Mouse (Mus musculus) embryonic facial prominence, embryonic 11.5 days (tissue): ENCODE data around the gene Alk. TPM values are rescaled to one million over a fixed set of nuclear protein-coding genes. Genes with fewer than 3 reads are reported as not detected.

Experiments
- ATAC-seq: fragments of 200-750 bp; cut with Nextera tagmentation; replicated peaks from 2 replicates; pipeline ENCODE4 v1.8.0; 2017; ENCODE audit warnings: low read depth; ENCODE audit not compliant: insufficient number of reproducible peaks, low FRiP score, low TSS enrichment
- DNase-seq: peaks from one replicate; pipeline ENCODE4 v3.0.0-alpha.2; 2015; ENCODE audit warnings: low spot score
- H3K27ac ChIP-seq: fragments of 300-500 bp; sonication (generic); replicated peaks from 2 replicates; pipeline ENCODE4 v1.5.1; 2014; ENCODE audit warnings: mild to moderate bottlenecking, low read depth, low read length, control low read depth
- H3K27me3 ChIP-seq: fragments of 300-500 bp; sonication (generic); 2 replicates; pipeline ENCODE4 v1.6.1; 2014; ENCODE audit warnings: mild to moderate bottlenecking, low read length, moderate library complexity, mixed read lengths; ENCODE audit not compliant: control insufficient read depth, insufficient read depth
- H3K36me3 ChIP-seq: fragments of 300-500 bp; sonication (generic); replicated peaks from 2 replicates; pipeline ENCODE4 v1.6.1; 2014; ENCODE audit warnings: low read depth, mild to moderate bottlenecking, low read length, moderate library complexity, mixed read lengths; ENCODE audit not compliant: control insufficient read depth, insufficient read depth
- H3K4me1 ChIP-seq: fragments of 300-500 bp; sonication (generic); 2 replicates; pipeline ENCODE4 v1.6.1; 2014; ENCODE audit warnings: low read length, mixed read lengths; ENCODE audit not compliant: control insufficient read depth, insufficient read depth
- H3K4me2 ChIP-seq: fragments of 300-500 bp; sonication (generic); 2 replicates; pipeline ENCODE4 v1.6.1; 2014; ENCODE audit warnings: low read depth, mild to moderate bottlenecking, control low read depth, low read length, moderate library complexity
- H3K4me3 ChIP-seq: fragments of 300-500 bp; sonication (generic); 2 replicates; pipeline ENCODE4 v1.5.1; 2014; ENCODE audit warnings: low read depth, low read length, control low read depth
- H3K9ac ChIP-seq: fragments of 300-500 bp; sonication (generic); replicated peaks from 2 replicates; pipeline ENCODE4 v1.6.1; 2014; ENCODE audit warnings: mild to moderate bottlenecking, control low read depth, low read length
- H3K9me3 ChIP-seq: fragments of 300-500 bp; sonication (generic); replicated peaks from 2 replicates; pipeline ENCODE4 v1.6.1; 2016; ENCODE audit warnings: mild to moderate bottlenecking, low read length, inconsistent platforms, mixed read lengths; ENCODE audit not compliant: control insufficient read depth
- WGBS: fragments of 180-500 bp; shearing (Covaris S2); extraction: QIAGEN DNeasy Blood & Tissue Kit; methylation state at CpG from one replicate; pipeline ENCODE4 v1.1.7; 2014; 5-methylcytosine and 5-hydroxymethylcytosine counted together
- polyA plus RNA-seq: library from polyadenylated mRNA; unstranded; fragments of >200 nt; fragmentation: Nextera tagmentation; extraction: Ambion mirVana; gene quantifications from 2 replicates; pipeline ENCODE4 v1.2.1, GENCODE M21; 2014

Alk gene
- polyA plus RNA-seq, 1 experiment from 2014 or later: 0.38 TPM

DNA sequence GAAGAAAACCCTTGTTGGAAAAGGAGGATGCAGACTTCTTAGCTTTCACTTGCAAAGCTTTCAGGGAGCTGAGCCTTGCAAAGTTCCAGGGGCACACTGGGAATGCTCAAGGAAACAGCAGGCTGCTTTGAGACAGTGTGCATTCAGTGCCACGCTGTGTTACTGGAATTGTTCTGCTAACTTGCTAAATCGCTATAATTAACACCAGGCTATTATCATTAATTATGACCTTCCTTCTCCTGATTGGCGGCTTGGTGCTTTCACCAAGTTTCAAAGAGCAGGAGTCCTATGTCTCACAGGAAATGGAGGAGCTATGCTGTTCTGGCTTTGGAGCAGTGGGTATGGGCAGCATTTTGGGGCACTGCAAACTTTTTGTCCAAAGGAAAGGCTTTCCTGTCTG is 43.0 kb downstream of the Alk start:
- Histone ChIP-seq H3K9me3 (no peaks in the 10 kb centered on the region), H3K27me3 (no peaks in the 10 kb centered on the region), H3K36me3 (no peaks in the 10 kb centered on the region), H3K4me2 (no peak overlapping the region), H3K27ac (no peak overlapping the region), H3K9ac (no peak overlapping the region), H3K4me1 (no peaks in the 10 kb centered on the region), H3K4me3 (no peak overlapping the region)
- no peak for DNase-seq
- WGBS: 44% methylated on average over 3 of the region's 3 CpGs
- no peak for ATAC-seq

DNA sequence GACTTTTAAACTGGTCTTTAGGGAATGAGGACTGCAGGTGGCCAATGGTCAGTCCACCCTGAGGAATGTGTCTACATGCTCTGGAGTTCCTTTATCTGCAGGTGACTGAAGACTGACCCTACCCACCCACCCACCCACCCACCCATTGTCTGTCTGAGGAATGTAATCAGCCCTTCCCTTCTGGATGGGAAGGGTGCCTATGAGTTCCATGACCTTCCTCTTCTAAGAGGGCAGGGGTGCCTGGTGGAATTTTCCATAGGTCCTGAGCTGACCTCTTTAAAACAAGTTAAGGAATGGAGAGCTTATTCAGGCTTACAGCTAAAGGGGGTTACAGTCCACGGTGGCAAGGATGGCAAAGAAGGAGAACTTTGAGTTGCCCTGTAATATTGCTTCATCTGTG is 43.7 kb downstream of the Alk start:
- no peak overlapping the region for H3K9ac ChIP-seq
- 77% methylated on average over 1 of the region's 1 CpGs for WGBS
- H3K27me3 ChIP-seq: no peaks in the 10 kb centered on the region
- H3K4me3 ChIP-seq: no peak overlapping the region
- ATAC-seq (no peak), DNase-seq (no peak)
- H3K4me1 ChIP-seq: no peaks in the 10 kb centered on the region
- H3K9me3 ChIP-seq: no peaks in the 10 kb centered on the region
- no peak overlapping the region for H3K27ac ChIP-seq
- H3K4me2 ChIP-seq: no peak overlapping the region
- no peaks in the 10 kb centered on the region for H3K36me3 ChIP-seq

DNA sequence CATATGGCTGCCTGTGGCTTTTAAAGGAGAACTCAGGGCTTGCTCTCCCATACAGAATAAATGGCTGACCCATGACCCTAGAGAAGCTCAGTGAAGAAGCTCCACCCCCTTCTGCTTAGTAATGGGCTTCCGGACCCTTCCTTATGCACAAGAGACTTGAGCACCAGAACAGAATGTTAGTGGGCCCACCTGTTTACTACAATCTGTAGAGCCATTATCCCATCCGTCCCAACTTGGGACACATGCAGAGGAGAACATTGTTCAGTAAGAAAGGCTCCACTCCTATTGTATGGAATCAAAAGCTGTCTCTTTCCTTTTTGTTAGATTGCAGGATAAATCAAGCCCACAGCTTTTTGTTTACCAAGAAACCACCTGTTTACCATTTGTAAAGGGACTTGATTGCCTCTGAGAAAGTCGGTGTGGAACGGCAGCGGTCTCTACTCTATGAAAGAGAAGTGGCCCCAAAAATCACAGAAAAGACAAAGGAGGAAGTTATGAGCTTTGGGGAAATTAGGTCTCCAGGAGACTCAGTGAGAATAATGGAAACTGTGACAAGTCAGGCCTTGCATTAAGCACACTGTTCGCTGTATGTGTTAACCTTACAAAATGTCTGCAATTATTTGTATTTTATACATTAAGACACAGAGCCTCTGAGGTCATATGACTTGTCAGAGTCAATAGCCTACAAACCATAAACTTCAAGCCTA is 47.2 kb downstream of the Alk start:
- WGBS: 80% methylated on average over 6 of the region's 6 CpGs
- no peak for ATAC-seq

DNA sequence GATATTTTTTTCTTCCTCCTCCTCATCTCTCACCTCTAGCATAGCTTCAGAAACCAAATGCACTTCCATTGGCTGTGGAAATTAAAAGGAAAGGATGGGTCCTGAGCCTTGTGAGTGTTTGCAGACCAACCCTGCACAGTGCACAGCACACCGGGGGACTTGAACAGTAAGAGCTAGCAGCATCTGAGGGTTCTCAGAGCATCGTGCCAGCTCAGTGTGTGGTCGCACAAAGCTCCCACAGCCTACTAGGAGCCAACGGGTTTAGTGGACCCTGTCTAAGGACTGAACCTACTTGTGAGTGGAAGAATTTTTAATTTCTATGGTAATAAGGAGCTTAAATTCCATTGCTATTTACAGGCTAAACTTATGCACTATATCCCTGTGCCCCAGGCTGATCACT is 58.2 kb downstream of the Alk start:
- H3K27ac ChIP-seq: no peak overlapping the region
- 75% methylated on average over 4 of the region's 4 CpGs for WGBS
- no peak overlapping the region for H3K9ac ChIP-seq
- no peaks in the 10 kb centered on the region for H3K4me1 ChIP-seq
- ATAC-seq (no peak), DNase-seq (no peak)
- H3K4me3 ChIP-seq: no peak overlapping the region
- H3K4me2 ChIP-seq: no peak overlapping the region
- H3K36me3 ChIP-seq: no peaks in the 10 kb centered on the region
- H3K27me3 ChIP-seq: no peaks in the 10 kb centered on the region
- no peaks in the 10 kb centered on the region for H3K9me3 ChIP-seq

More for the DNA sequence above, 47.2 kb downstream of the Alk start:
- H3K4me3 ChIP-seq: no peak overlapping the region
- H3K36me3 ChIP-seq: no peaks in the 10 kb centered on the region
- H3K27me3 ChIP-seq: no peaks in the 10 kb centered on the region
- no peak overlapping the region for H3K4me2 ChIP-seq
- H3K9me3 ChIP-seq: no peaks in the 10 kb centered on the region
- no peak overlapping the region for H3K27ac ChIP-seq
- no peak for DNase-seq
- H3K4me1 ChIP-seq: no peaks in the 10 kb centered on the region
- H3K9ac ChIP-seq: no peak overlapping the region

DNA sequence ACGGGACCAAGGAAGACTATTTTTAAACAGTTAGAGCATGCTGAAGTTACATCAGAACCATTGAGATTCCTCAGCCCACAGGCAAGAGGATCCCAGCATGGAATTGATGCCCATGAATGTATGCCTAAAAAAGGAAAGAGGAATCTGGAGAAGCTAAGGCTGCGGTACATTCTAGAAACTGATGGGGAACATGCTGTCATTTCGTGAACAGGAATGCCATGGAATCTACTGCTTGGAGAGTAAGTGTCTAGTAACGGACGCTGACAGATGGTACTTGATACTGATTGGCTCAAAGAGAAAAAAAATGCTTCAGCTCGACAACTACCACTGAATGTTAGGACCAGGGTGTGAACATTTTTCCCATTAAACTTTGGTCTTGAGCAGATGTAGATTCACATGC is 69.1 kb downstream of the Alk start:
- DNase-seq (no peak), ATAC-seq (no peak)
- no peaks in the 10 kb centered on the region for H3K9me3 ChIP-seq
- H3K36me3 ChIP-seq: no peaks in the 10 kb centered on the region
- WGBS: 89% methylated on average over 6 of the region's 6 CpGs
- no peak overlapping the region for H3K9ac ChIP-seq
- H3K4me3 ChIP-seq: no peak overlapping the region
- no peaks in the 10 kb centered on the region for H3K4me1 ChIP-seq
- no peak overlapping the region for H3K27ac ChIP-seq
- H3K27me3 ChIP-seq: no peaks in the 10 kb centered on the region
- H3K4me2 ChIP-seq: no peak overlapping the region

DNA sequence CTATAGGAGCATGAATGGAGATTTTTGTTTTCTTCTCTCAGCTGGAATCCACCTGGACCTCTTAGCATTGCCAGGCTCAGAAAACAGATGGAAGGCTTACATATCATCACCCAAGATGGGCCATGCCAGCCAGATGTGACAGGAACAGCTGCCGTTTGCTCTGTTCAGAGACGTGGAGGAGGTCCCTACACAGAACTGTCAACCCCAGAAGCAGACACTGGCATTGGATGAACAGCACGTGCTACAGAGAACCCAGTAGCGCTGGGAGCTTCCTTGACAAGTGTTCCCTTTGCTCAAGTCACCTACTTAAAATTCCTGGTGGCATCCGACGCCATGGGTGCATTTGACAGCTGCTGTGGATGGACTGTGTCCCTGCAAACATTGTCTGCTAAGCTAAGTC is 72.2 kb downstream of the Alk start:
- H3K4me1 ChIP-seq: no peaks in the 10 kb centered on the region
- no peak overlapping the region for H3K9ac ChIP-seq
- no peaks in the 10 kb centered on the region for H3K9me3 ChIP-seq
- ATAC-seq: no peak
- H3K4me2 ChIP-seq: no peak overlapping the region
- no peak overlapping the region for H3K4me3 ChIP-seq
- no peaks in the 10 kb centered on the region for H3K27me3 ChIP-seq
- WGBS: 82% methylated on average over 6 of the region's 6 CpGs
- no peak overlapping the region for H3K27ac ChIP-seq
- no peaks in the 10 kb centered on the region for H3K36me3 ChIP-seq
- no peak for DNase-seq

DNA sequence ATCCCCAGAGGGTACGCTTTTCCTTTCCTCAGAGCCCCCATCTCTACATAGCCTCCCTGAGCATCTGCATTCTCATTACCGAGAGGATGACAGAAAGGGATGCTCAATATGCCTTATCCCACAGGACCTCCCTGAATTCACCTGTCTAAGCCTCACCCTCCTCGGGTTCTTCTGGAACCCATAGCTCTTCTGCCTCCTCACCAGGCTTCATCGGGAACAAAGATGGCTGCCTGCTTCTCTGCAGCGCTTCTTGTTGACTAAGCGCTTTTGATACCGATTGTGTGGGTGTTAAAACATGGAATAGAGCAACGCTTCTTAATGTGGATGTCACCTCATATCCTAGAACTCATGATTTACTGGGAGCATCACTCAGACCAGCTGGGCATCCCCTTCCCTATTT is 75.9 kb downstream of the Alk start:
- Histone ChIP-seq H3K27me3 (no peaks in the 10 kb centered on the region), H3K4me1 (no peaks in the 10 kb centered on the region), H3K4me2 (no peak overlapping the region), H3K4me3 (no peak overlapping the region), H3K27ac (no peak overlapping the region), H3K36me3 (no peaks in the 10 kb centered on the region), H3K9ac (no peak overlapping the region), H3K9me3 (no peaks in the 10 kb centered on the region)
- ATAC-seq (no peak), DNase-seq (no peak)
- 89% methylated on average over 8 of the region's 8 CpGs for WGBS

DNA sequence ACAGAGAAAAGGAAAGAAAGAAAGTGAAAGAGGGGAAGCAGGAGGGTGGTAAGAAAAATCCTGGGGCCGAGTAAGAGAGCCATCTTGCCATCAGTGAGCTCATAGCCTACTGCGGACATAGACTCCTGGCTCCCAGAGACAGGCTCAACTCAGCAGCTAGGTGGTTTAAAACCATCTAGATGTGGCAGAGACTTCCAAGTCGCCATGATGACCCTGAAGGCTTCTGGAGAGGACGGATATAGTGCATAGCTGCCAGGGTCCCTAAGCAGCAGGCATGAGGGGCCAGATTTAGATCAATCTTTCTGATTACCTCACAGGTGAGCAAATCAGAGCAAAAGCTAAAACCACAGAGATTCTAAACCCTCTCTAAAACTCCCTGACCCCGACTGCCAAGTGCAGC is 76.9 kb downstream of the Alk start:
- 86% methylated on average over 5 of the region's 5 CpGs for WGBS
- Histone ChIP-seq H3K4me2 (no peak overlapping the region), H3K4me3 (no peak overlapping the region), H3K4me1 (no peaks in the 10 kb centered on the region), H3K27ac (no peak overlapping the region), H3K9ac (no peak overlapping the region), H3K27me3 (no peaks in the 10 kb centered on the region), H3K36me3 (no peaks in the 10 kb centered on the region), H3K9me3 (no peaks in the 10 kb centered on the region)
- ATAC-seq: no peak
- no peak for DNase-seq
